Mouse (Mus musculus): Measurements from ENCODE around the gene Calm2. TPM values are rescaled to one million over a fixed set of nuclear protein-coding genes. Genes with fewer than 3 reads are reported as not detected.

Gene Calm2
- total RNA-seq, 2 experiments from 2014 or later, result 298 to 346 TPM

DNA sequence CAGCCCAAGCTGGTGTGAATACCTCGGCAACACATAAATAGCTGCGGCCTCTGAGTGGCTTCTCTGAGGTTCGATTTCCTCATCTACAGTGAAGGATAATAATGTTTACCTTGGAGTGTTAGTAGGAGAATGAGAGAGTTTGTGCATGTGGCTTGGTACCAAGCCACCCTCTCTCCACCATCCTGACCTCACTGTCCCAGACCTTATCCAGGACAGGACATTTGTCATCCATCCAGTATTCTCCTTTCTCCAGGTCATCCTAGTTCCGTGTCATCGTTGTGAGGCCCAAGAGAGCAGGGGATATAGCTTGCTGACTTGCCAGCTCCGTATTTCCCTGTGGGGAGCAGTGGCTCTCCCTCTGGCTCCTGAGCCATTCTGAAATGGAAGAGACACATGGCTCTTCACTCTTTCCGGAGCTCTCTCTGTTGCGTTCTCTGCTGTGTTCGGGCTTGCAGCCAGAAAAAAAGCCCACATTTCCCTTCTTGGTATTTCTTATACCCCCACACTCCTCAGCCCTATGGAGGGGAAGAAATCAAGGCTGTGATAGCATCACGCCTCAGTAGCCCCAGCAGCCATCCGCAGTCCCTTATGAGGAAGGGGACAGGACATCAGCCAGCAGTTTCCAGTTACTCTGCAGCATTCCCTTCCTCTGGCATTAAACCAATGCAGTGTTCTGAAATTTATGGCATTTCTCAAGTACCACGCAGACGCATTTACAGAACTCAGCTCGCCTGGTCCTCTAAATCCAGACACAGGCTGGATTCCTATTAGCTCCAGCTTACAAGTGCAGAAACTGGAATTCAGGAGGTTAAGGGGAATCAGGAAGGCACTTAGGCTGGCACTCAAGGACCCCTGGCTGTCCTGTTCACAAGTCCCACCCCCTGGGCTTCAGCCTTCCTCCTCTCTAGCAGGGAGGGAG is 13.3 kb upstream of the Calm2 start:
- DNase-seq, result peak; percentile 21

DNA sequence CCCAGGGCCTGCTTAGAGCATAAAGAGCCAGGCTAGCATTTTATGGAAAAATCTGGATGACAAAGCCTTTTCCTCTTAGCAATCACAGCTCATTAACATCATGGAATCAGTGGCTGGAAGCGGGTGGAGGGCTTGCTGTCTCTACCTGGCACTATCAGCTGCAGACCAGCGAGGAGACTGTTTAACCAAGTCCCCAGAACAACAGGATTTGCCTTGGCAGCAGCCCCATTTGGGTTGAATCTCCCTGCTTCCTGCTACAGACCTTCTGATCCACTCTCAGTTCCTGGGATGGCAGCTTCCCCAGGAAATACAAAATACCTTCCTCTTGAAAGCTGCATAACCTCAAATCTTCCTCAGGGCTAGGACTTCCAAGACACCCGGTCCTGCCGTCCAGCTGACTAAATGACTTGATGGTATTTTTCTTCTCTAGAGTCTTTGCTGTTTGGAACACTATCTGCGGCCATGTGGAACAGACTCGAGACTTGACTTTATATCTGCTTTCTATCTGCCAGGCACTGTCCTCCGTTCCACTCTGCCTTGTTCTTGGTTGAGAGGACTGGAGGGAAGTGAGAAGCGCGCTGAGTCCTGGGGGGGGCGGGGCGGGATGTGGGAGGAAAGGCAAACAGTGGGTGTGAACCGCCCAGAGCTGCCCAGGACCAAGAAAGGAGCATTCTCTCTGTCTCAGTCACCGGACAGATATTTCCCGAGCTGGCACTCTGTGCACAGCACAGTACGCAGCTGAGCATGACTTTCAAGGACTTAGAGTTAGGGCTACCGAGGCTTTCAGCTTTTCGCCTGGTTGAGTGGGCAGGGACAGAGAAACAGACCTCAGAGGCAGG is 12.4 kb upstream of the Calm2 start:
- DNase-seq, result peak; percentile 48

DNA sequence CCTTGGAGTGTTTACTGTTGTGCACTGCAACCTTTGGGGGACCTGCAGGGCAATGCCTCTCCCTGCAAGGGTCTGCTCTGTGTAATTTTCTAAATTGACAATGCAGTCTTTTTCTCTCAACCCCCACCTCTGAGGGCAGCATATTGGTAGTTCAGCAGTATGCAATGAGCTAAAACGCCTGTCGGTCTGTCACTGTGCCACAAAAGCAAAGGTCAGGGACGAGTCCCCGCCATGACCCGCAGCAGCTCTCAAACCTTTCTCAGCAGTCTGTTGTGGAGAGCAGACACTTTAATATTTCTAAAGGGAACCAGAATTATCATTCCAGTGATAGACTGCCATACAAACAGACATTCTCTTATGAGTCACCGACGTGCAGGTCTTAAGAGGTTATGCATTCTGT is 11.2 kb upstream of the Calm2 start:
- DNase-seq, result no peak

DNA sequence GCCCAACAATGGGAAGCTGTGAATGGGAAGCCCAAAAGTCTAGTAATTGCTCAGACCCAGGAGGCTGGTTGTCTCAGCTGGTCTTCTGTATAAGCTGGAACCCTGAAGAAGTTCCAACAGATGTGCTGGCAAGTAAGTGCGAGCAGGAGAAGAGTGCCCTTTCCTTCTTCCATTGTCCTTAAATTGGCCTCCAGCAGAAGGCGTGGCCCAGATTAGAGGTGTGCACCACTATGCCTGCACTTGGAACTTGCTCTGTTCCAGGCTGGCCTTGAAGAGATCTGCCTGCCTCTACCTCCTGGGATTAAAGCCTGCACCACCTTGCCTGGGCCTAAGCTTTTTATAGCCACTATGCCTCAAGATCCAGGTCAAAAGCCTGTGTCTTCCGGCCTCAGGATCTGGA is 7.4 kb upstream of the Calm2 start:
- no peak for DNase-seq

DNA sequence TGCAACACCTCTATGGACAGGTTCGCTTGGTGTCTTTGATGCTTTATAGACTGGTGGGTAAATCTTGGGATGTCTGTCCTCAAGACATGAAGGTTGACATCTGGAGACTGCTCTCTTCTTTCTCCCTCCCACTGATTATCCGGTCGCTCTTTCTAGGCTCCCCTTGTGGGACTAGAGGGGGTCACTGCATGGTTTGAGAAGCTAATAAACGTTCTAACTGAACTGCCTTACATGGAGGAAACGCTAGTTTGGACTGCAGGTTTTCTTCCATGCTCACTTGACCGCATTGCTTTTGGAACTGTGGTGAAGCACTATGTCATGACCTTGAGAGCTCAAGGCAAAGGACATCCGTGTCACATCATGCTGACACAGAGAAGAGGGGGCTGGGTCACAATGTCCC is 6.6 kb upstream of the Calm2 start:
- no peak for DNase-seq

DNA sequence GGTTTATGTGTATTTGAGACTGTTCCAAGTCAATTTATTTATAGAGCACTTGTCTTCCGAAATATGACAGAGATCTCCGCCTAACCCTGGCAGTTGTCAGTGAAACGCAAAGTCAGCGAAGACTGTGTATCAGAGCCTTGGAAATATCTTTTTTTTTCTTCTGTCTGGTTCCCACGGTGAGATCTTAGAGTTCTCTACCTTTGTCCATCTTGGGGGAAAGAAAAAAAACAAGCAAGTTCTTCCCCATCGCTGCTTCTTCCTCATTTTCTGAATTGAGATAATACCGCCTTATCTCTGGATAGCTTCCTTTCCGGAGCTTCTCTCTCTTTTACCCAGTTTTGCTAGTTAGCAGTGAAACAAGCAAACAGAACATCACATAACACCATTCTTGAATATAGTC is 2.1 kb upstream of the Calm2 start:
- DNase-seq, result no peak

DNA sequence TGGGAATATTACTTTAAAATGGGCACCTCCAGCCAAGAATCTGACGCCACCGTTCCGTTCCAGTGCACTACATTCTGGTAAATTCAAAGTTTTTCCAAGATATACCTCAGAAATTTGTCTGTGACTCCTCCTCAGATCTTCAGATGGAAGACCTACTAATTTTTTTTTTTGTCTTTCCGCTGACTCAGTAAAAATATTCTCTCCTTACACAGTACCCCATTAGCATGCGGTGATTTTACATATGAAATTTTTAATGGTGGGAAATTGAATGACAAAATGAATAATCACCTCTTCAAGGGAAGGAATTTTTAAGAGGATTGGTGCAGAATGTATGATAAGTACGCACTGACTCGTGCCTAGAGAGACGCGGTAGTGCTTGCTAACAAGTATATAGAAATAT is 1.6 kb upstream of the Calm2 start:
- no peak for DNase-seq

DNA sequence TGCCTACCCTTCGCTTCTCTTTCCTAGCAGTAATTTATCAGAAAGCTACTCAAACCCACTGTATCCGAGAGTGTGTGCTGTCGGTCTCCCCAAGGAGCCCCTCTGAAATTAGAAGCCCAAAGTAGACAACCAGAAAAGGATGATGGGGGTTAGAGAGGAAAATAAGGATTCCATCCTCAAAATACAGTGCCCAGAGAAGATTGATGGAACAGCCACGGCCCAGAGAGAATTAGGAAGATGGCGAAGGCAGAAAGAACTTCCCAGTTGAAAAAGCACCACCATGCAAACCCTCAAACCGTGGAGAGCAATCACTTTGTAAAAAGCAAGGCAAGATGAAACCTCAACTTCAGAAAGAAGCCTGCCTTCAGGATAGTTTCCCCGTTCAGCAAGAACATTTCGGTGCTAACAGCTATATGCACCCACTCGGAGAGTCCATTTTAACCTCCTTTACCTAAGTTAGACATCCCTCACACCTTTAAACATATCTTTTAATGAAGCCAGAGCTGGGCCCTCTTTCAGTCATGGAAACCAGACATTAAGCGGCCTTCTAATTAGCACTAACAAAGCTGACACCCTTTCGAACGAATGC is 971 bp upstream of the Calm2 start:
- no peak for DNase-seq

DNA sequence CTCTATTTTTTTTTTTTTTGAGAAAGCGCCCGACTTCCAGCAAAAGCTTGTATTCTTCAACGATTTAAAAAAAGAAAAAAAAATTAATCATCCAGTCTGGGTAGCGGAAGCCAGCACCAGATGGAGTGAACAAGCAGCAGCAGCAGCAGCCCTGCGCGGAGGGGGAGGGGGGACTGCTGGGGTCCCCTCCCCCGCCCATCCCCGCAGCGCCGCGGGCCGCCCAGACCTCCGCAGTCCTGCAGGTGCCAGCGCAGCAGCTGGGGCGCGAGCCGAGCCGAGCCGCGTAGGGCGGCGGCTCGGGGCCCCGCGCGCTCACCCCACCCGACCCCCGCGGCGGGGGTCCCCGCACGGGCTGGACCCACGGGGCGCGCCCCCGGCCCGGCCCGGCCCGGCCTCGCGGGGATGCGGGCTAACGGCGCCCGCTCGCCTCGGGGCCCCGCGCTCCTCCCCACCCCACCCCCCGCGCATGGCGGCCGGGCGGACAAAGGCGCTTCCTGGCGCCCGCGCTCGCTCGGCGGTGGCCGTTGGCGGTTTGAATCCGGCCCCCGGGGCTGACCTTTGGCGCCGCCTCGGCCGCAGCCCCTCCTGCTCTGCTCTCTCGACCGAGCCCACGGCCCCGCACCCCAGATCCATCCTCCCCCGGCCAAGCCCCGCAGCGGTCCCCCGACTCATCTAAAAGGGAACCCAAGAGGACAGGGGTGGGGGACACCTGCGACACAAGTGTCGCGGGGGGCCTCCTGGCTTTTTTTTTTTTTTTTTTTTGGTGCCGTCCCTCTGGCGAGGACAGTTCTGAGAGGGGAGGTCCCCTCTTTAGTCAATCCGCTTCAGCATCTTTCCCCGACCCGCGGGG is 593 bp downstream of the Calm2 start:
- peak; percentile 72 for DNase-seq

DNA sequence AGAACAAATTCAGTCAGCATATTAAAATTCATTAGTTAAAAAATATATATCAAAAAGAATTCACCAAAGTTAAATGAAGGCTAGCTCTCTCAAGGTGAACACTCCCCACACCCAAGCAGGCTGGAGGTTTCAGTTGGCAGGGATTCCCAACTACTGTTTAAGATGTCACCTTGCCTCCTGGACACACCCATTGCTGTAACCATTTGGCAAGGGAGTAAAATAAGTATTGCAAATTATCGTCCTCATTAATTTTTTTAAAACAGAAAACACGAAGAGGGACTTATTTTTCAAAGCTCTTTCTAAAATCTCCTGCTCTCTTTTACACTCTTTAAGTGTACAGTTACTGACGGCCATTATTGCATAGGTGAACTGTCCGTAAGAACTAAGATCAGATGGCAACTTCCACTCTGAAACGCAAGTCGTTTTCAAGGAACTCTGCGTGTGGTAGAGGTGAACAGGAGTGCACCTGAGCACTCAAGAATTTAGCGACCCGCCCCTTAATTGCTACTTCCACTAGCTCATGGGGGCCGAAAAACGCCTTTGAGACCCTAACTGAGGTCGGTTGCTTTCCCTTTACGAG is 1.3 kb downstream of the Calm2 start:
- no peak for DNase-seq

DNA sequence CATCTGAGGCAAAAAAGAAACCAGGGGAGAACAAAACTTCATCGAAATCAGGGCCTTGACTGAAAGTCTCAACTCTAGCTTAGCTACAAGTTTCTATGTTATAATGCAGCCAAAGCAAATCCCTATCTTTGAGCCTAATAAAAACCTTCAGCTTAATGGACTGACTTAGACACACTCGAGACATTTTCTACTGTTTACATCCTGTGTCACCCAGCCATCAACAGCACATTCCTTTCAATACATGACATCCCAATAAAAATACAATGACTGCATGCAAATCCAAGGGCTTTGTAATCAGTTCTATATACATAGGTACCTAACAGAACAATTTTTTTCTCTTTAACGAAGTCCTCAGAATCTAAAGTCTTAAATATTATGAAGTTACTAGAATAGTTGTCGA is 2.0 kb downstream of the Calm2 start:
- no peak for DNase-seq

DNA sequence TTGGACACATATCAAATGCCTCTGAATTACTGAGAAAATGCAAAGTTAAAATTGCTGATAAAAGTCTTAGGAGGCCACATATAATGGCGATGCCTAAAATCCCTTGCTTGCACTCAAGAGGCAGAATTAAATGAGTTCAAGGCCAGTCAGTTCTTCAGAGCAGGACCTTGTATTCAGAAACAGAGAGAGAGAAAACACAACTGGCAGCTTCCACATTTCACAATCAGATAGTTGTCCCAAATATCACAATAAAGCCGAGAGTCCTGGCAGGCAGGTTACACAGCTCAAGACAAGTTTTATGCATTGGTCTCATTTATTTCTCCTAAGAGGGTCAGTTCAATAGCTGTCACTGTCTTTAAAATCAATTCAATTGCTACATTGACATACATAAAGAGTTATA is 5.2 kb downstream of the Calm2 start:
- DNase-seq, result no peak

DNA sequence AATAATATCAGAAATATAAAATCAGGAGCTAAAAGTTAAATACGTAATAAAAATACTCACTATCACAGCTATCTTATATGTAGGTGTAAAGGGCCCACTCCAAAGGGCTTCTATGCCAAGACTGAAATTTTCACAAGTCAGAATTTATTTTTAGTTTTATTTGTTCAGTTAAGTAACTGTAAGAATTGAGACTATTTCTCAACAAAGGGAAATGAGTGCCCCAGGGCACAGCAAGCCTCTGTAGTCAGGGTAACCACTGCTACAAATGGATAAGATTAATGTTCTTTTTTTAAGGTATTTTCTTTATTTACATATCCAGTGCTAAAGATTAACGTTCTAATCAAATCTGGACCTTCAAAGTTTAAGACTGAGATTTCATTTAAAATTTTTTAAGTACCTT is 7.3 kb downstream of the Calm2 start:
- DNase-seq, result no peak

DNA sequence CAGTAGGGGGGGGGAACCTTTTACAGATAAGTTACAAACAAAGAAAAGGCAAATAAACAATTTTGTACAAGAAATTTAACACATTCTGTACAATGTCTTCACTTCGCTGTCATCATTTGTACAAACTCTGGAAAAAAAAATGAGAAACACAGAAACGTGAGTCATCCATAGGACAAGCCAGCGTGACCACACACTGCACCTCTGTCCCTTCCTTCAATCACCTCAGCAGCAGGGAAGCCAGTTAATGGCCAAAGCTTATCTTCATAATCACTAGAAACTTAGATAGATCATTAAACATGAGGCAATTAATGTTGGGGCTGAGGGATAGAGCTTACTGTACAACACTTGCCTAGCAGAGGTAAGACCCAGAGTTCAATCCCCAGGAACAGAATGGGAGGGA is 12.8 kb downstream of the Calm2 start:
- DNase-seq, result no peak

DNA sequence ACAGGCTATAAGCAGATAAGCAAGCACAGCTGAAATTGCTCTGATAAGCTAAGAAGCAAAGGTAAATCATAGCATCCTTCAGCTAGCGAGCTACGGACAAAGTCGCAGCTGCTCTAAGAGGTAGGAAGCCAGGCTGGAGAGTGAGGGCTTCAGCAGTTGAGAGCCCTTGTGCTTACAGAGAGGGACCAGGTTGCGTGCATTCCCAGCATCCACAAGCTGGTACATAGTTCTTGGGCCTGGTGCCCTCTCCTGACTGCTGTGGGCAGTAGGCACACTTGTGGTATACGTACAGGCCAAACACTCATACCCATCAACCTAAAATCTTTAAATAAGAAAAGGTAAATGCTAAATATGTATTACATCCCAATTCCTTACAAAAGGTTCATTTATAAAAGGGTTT is 14.0 kb downstream of the Calm2 start:
- DNase-seq, result no peak

DNA sequence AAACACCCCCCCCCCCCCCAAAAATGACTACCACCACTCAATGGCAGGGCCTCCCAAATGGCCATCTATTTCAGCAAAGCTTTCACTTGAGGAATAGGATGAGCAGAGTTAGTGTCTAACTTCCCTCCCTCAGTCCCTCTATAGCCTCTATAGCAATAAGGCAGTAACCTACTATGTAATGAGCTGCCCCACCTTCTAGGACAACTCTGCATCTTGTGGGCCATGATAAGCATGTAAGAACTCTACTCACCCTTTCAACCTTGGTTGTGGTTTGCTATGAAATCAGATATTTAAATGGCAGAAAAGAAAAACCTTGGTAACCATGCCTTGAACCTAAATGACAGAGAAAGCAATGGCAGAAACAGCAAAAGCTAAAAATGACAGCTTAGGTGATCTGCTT is 14.4 kb downstream of the Calm2 start:
- no peak for DNase-seq

DNA sequence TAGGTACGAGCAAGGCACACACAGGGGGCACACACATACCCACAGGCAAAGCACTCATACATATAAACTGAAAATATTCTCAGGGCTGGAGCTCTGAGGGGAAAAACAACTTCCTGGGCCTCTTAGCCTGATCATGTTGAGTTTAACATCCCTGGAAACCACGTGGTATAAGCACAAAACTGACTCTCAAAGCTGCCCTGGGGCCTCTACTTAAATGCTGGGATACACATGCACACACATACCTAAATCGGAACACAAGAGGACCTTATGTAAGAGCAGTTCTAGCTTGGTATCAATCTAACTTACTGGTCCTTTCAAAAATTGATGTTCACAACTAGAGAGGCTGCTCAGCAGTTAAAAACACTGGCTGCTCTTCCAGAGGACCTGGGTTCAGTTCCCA is 17.3 kb downstream of the Calm2 start:
- no peak for DNase-seq

DNA sequence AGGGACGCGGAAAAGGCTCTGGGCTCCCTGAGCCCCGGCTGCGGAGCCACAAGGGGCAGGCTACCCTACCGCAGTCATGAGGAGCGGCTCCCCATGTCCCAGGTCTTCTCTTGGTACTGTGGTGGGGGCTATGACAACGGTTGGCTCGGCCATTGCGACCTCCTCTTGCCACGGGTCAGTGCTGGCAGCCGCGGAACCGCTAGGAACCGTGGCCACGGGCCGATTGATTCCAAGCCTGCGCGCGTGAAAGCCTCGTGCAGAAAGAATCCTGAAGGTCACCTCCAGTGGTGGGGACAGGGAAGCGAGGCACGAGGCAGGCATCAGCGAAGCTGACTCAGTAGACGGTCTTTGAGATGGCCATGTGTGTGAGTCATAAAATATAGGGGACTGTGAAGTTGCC is 19.2 kb downstream of the Calm2 start, which contains the start of gene Stpg4:
Gene Stpg4 (minus strand): TSS at position 231 of the 400 bp plus-strand sequence.
- no peak for DNase-seq

DNA sequence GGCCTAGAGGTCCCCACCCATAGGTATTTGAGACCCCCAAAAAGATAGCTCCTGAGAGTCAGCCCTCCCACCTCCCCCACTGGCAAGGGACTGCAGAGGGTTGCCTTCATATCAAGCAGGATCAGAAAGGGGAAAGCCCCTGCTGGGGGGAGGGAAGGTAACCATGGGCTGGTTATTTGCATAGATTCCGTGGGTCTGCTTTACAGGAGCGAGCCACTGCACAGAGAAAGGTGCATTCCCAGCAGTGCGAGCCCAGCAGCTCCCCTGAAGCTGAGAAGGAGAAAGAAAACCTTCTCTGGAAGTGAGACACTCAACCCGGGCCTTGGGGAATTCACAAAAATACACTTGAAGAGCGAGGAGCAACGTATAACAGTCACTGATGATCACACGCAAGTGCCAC is 28.7 kb downstream of the Calm2 start:
- DNase-seq, result no peak

DNA sequence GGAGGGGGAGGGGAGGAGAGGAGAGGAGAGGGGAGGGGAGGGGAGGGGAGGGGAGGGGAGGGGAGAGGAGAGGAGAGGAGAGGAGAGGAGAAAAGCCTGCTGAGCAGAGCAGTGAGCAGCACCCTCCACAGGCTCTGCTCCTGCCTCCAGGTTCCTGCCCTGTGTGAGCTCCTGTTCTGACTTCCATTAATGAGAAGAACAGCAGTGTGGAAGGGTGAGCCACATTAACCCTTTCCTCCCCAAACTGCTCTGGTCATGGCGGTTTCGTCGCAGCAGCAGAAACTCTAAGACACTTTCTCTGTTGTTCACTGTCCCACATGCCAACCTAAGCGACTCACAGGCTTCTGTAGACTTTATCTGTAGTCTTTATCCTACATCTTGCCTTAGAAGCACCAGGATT is 40.1 kb downstream of the Calm2 start:
- DNase-seq, result no peak

DNA sequence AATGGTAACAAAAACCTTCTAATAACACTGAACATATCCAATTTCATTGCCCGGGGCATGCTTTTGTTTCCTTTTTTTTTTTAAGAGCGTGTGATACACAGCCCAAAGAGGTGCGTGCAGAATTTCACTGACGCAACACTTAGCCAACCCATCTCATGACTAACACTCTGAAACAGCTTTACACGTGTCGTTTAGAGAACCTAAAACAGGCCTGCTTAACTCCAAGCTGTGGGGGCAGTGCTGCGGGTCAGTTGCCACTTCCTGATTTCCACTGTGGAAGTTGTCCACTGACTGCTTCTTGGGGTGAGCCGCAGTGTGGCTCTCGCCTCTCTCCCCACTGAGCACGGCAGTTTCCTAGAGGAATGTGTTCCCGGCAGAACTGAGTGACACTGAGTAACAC is 41.2 kb downstream of the Calm2 start:
- no peak for DNase-seq

DNA sequence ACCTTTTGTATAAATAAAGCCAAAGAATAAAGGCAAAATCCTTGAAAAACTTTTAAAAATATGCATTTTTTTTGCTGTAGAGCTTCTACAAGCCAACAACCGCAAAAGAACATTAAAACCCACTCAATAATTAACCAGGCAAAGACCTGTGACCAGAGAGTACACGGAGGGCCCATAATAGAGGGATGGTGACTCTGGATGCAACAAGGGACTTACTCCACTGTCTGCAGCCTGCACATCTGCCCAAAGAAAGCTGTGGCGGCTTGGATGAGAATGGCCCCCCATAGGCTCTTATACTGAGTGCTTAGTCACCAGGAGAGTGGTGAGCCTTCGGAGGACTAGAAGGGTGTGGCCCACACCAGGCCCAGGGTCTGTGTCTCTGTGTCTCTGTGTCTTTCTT is 43.3 kb downstream of the Calm2 start:
- DNase-seq, result no peak

All from gastrocnemius, postnatal 10 days (tissue).